Mouse (Mus musculus) lung, postnatal 10 days (tissue): ENCODE results near the gene Olfr965.
"Not testable (repeated sequence)": the region's sequence is repeated elsewhere in the genome, so short reads cannot be mapped to it uniquely, and the experiment has no call there.

ENCODE experiments used
- DNase-seq: peaks from one replicate; pipeline ENCODE4 v3.0.0; 2021

Gene Olfr965

GRCm38 (mm10) chr9:39711053-39711452 is at the start of gene Olfr965:
TSS of gene Olfr965 (plus strand) at chr9:39711353.
- DNase-seq, result no peak

DNA sequence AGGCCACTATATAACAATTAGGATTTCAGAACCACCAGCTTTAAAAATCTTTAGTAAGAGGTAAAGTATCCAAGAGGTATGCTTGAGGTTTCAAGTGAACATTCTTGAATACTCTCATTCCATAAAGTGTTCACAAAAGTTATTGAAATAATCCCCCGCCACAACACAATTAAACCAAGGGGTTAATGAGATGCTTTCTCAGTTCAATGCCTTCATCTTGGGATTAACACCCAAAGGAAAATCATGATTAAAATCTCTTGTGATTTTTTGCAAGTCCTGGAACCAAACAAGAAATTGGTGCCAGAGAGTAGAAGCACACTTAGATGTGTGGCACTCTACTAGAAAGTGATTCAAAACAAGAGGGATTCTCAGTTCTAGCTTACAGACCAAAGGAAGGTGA is 44.2 kb upstream of the Olfr965 start, which contains the start of gene Olfr963:
Olfr963 (plus strand) TSS at position 301 of the 400 bp plus-strand sequence.
- DNase-seq, result no peak

DNA sequence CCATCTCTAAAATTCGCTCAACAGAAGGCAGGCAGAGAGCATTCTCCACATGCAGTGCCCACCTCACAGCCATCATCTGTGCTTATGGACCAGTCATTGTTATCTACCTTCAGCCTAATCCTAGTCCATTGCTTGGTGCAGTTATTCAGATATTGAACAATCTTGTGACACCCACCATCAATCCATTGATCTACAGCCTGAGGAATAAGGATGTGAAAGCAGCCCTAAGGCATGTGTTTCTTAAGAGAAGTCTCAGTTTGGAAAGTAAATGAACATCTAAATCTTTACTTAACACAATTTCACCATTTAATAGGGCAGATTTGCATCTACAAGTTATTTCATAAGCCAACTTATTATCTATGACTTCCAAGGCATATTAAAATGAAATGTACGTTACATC is 41.4 kb upstream of the Olfr965 start:
- DNase-seq, result no peak

GRCm38 (mm10) chr9:39674820-39675219 is 36.3 kb upstream of the Olfr965 start:
- DNase-seq, result no peak

GRCm38 (mm10) chr9:39678557-39678956 is 32.6 kb upstream of the Olfr965 start:
- no peak for DNase-seq

DNA sequence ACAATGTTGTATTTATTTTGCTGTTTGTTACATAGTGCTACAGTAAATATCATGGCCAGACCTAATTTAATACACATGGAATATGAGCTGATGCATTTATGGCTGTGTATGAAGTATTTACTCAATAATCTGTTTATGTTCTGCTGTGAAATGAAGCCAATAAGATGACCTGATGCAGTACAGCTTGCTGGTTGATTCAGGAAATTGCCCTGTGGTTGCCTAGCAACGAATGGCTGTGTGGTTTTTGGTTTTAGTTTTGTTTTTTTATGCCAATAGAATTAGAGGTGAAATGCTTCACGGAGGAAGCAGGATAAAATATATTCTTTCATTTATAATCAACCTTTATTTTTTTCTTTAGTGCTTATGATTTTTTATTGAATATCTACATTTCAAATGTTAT is 31.9 kb upstream of the Olfr965 start:
- no peak for DNase-seq

DNA sequence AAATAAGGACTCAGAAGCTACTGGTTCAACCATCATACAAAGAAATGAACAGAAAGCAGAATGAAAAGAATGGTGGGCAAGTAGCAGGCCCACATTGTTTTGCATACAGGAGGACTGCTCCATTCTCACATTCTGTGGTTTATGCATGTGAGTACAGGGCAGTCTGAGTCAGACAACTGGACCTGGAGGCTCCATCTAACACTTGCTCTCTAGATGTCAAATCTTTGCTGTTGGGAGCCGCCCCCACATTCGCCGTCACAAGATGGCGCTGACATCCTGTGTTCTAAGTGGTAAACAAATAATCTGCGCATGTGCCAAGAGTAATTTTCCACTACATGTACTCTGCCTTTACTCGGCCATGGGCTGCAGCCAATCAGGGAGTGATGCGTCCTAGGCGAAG is 10.0 kb upstream of the Olfr965 start:
- DNase-seq, result not testable (repeated sequence)

- no peak for DNase-seq
Observed at GRCm38 (mm10) chr9:39707017-39707416, 4.1 kb upstream of the Olfr965 start, which contains the start of gene Olfr149. TSS of gene Olfr149 (minus strand) at chr9:39707117.

- DNase-seq, result peak; percentile 8
Observed at GRCm38 (mm10) chr9:39708958-39709357, 2.2 kb upstream of the Olfr965 start.

GRCm38 (mm10) chr9:39730678-39731077 is 19.5 kb downstream of the Olfr965 start, which contains the start of gene Olfr150:
TSS of gene Olfr150 (plus strand) at chr9:39730978.
- no peak for DNase-seq

GRCm38 (mm10) chr9:39740741-39741140 is 29.6 kb downstream of the Olfr965 start:
- no peak for DNase-seq

GRCm38 (mm10) chr9:39745949-39746348 is 34.8 kb downstream of the Olfr965 start, which contains the start of gene Olfr967:
TSS of gene Olfr967 (plus strand) at chr9:39746249.
- DNase-seq, result no peak

GRCm38 (mm10) chr9:39746428-39746827 is 35.3 kb downstream of the Olfr965 start:
- no peak for DNase-seq
